Mouse (Mus musculus) lung, postnatal 4 days (tissue): ENCODE measurements at regions not wholly inside any gene's neighbourhood (a gene's known extent, or its start where the extent isn't known, plus 50 kb on each side); places are given as distances from the start of the nearest gene placed in this dataset.
"Not testable (repeated sequence)": the region's sequence is repeated elsewhere in the genome, so short reads cannot be mapped to it uniquely, and the experiment has no call there.

Source experiments
- DNase-seq, 2 experiments: peaks; one replicate each; pipeline ENCODE4 v3.0.0; 2021

- DNase-seq = not testable (repeated sequence)
Observed at GRCm38 (mm10) chr5:76081379-76081778, 58.7 kb upstream of the Srd5a3 start.

- no peak for DNase-seq
Observed at GRCm38 (mm10) chr5:76080429-76080828, 59.6 kb upstream of the Srd5a3 start.

GRCm38 (mm10) chr5:76079204-76080025, 60.7 kb upstream of the Srd5a3 start:
- peak; percentile 56 to 78 for DNase-seq

GRCm38 (mm10) chr5:76078485-76078884, 61.6 kb upstream of the Srd5a3 start:
- DNase-seq = no peak

- DNase-seq = no peak
Observed at GRCm38 (mm10) chr5:76076283-76076682, 63.8 kb upstream of the Srd5a3 start.

- DNase-seq = no peak
Observed at GRCm38 (mm10) chr5:76075401-76075800, 64.7 kb upstream of the Srd5a3 start.

- no peak for DNase-seq
Observed at GRCm38 (mm10) chr5:76067881-76068280, 72.2 kb upstream of the Srd5a3 start.

GRCm38 (mm10) chr5:76067231-76067630, 72.8 kb upstream of the Srd5a3 start:
- no peak for DNase-seq

GRCm38 (mm10) chr5:76065789-76066188, 74.3 kb upstream of the Srd5a3 start:
- DNase-seq = no peak

- DNase-seq = no peak
Observed at GRCm38 (mm10) chr5:76065227-76065626, 74.8 kb upstream of the Srd5a3 start.

- DNase-seq = peak in 1 of 2 experiments; percentile 32
Observed at GRCm38 (mm10) chr5:76064686-76065085, 75.4 kb upstream of the Srd5a3 start.

- no peak for DNase-seq
Observed at GRCm38 (mm10) chr5:76063473-76063872, 76.6 kb upstream of the Srd5a3 start.

- DNase-seq = no peak
Observed at GRCm38 (mm10) chr5:76058011-76058410, 79.8 kb upstream of the Kdr start.

GRCm38 (mm10) chr5:76055849-76056248, 77.6 kb upstream of the Kdr start:
- DNase-seq = no peak

- no peak for DNase-seq
Observed at GRCm38 (mm10) chr5:76052782-76053181, 74.5 kb upstream of the Kdr start.

- DNase-seq = no peak
Observed at GRCm38 (mm10) chr5:76051658-76052057, 73.4 kb upstream of the Kdr start.

- DNase-seq = no peak
Observed at GRCm38 (mm10) chr5:76048103-76048874, 70.0 kb upstream of the Kdr start.

GRCm38 (mm10) chr5:76043521-76044510, 65.6 kb upstream of the Kdr start:
- DNase-seq = no peak

GRCm38 (mm10) chr5:76040454-76041203, 62.4 kb upstream of the Kdr start:
- peak; percentile 54 to 60 for DNase-seq

GRCm38 (mm10) chr5:76028729-76029128, 50.5 kb upstream of the Kdr start:
- no peak for DNase-seq
